Mouse (Mus musculus): ENCODE data around the gene Vma21-ps. TPM values are rescaled to one million over a fixed set of nuclear protein-coding genes. Genes with fewer than 3 reads are reported as not detected.

Vma21-ps gene
- polyA plus RNA-seq, 1 experiment from 2014 or later: not detected

- ATAC-seq (replicated peaks; ENCODE audit: low FRiP score, low TSS enrichment, low read depth): no peak
- H3K27ac ChIP-seq (ENCODE audit: low read depth): no peak overlapping the region
- H3K4me2 ChIP-seq (ENCODE audit: low read length): no peak overlapping the region
- H3K4me3 ChIP-seq (ENCODE audit: low read depth, low read length): no peak overlapping the region
- 98% methylated on average over 1 of the region's 1 CpGs for WGBS
- H3K9me3 ChIP-seq (ENCODE audit: control insufficient read depth, low read length): no peaks in the 10 kb centered on the region
- no peaks in the 10 kb centered on the region for H3K27me3 ChIP-seq (replicated peaks; ENCODE audit: control insufficient read depth, insufficient read depth, low read length)
- peaks cover 77% of the 10 kb centered on the region for H3K36me3 ChIP-seq (ENCODE audit: control insufficient read depth, insufficient read depth, low read length)
- no peak overlapping the region for H3K9ac ChIP-seq (ENCODE audit: low read length)
- no peaks in the 10 kb centered on the region for H3K4me1 ChIP-seq (replicated peaks; ENCODE audit: control insufficient read depth, insufficient read depth, low read length)
- no peak for DNase-seq (ENCODE audit: low spot score)
Measured at GRCm38 (mm10) chr4:52459726-52460125, 37.3 kb downstream of the Vma21-ps start.

Other genes starting within 250 kb of the Vma21-ps start
- 151 and 163 TPM in 2 replicates for gene Smc2, start 58.0 kb downstream of the Vma21-ps start, polyA plus RNA-seq (2014; fragmentation: Nextera tagmentation; extraction: Ambion mirVana)
- not detected in 2 replicates for gene Toporsl, start 99.0 kb upstream of the Vma21-ps start, polyA plus RNA-seq (2014; fragmentation: Nextera tagmentation; extraction: Ambion mirVana)

All from intestine, embryonic 14.5 days (tissue).